Mouse (Mus musculus) layer of hippocampus, adult 8-10 months (tissue): ENCODE results near the gene 4930548H24Rik. TPM values are rescaled to one million over a fixed set of nuclear protein-coding genes. Genes with fewer than 3 reads are reported as not detected.
"Not testable (repeated sequence)": the region's sequence is repeated elsewhere in the genome, so short reads cannot be mapped to it uniquely, and the experiment has no call there.

Experiments
- DNase-seq, 2 experiments: peaks; one replicate each; pipeline ENCODE4 v3.0.0; 2022; ENCODE audit warnings: low spot score in 2 of 2
- total RNA-seq, 4 experiments: library from RNA; stranded (reverse); gene quantifications; 2 replicates each; pipeline ENCODE4 v1.2.4; 2022

The 4930548H24Rik gene
- total RNA-seq: under 1 TPM in 2 of 4 experiments, not detected in 2; 0.25 to 0.27 TPM

DNA sequence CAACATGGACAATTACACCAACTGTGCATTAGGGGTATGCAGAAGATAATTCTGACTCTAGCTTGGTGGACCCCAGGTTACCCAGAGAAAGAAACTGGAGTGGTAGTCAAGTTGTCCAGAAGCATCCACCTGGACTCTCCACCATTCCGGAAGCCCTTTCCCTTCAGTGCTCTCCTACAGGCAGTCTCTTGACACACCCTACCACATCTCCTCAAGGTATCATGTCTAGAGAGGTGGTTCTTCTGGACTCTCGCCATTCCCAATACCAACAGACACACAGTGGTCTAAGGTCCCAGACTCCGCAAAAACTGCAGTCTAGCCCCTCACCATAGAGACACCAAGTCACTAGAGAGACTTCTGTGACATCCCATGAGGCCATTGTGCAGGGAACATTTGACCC, at the start of gene 4930548H24Rik:
Gene 4930548H24Rik (plus strand): TSS at position 301 of the 400 bp plus-strand sequence.
- no peak for DNase-seq

DNA sequence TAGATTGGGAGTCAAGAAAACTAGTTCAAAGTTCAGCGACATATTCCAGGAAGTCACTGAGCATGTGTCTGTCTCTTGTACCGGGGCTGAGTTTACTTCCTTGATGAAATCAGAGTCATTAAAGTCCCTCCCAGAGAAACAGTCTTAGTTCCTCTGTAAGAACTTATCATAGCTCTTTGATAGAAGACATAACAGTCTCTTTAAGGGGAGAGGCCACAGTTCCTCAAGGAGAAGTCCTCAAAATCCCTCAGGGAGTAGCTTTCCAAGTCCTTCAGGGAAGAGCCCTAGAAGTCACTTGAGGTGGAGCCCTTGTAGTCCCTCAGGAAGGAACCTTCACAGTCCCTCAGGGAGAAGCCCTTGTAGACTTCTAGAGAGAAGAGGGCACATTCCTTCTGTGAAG, 34.2 kb upstream of the 4930548H24Rik start:
- no peak for DNase-seq

DNA sequence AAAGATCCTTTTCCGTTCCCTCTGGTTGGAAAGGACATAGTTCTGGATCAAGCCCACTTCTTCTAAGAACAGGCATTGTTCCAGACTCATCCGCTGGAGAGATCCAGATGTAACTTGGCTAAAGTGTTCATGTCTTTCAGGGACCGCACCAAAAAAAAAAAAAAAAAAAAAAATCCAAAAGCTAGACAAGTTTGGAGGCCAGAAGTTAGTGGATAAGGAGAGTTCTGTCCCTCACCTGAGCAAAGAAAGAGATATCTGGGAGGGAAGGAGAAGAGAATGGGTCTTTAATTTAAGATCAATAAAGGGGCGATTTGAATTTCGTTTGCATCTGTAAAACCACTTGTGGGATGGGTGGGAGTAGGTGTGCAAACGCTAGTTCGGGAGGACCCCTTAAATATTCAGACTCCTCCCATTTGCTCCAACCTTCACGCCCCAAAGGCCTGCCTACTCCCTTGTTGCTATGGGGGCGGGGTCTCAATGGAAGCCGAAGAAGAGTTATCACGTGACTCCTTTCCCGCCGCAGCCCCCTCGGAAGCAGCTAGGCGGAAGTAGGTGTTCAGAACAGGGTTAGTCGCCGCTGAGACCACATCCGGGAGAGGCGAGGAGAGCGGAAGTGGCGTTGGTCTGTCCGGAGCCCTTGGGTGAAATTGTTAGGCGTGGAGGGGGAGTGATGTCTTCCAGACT, 33.5 kb upstream of the 4930548H24Rik start, which contains the start of gene Zfp512:
Gene Zfp512 (plus strand): TSS at position 554 of the 684 bp plus-strand sequence.
- peak; percentile 91 to 95 for DNase-seq

DNA sequence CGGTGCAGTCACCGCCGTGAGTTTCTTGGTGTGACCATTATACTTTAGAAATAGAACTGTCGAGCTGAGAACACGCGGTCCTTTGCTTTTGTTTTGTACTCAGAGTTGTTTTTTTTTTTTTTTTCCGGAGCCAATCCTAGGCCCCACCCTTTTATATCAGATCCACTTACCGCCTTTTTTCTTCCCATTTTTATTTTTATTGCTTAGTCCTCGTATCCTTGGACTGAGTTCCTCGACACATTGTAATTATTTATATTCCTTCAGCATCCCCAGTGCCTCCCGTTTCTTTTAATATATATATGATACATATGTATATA, 33.0 kb upstream of the 4930548H24Rik start:
- no peak for DNase-seq

DNA sequence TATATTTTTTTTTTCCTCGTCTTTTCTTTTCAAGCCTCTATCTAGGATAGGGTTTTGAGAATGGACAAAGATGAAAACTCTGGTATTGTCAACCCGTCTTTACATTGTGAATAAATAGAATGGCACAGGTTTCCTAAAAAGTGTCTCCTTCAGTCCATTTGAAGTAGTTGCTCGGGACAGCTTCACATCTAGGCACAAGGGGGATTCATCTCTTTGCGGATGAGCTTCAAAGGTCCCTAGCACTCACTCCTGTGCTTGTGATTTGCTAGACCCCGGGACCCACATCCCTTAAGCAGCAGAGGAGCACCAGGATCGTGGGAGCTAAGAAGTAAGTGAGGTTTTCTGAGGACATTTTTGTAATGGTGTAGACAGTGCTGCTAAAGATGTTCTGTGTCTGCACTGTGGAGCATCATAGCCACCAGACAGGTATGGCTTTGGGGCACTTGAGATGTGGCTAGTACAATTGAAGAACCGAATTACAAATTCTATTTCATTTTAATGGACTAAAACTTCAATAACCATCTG, 32.6 kb upstream of the 4930548H24Rik start:
- no peak for DNase-seq

DNA sequence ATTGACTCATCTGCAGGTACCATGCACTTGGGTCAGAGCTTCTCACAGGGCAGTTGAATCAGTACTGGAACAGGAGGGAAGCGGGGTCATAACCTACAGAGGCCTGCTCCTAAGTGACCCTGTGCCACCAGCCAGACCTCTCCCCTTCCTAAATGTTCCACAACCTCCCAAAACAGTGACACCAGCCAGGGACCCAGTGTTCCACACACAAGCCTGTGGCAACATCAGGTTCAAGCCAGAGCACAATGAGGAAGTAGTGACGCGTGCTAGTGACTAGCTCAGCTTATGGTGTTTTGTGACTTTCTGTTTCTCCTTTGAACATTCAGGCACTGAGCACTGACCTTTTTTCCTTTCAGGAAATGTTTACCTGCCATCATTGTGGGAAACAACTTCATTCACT, 17.7 kb upstream of the 4930548H24Rik start:
- DNase-seq: no peak

DNA sequence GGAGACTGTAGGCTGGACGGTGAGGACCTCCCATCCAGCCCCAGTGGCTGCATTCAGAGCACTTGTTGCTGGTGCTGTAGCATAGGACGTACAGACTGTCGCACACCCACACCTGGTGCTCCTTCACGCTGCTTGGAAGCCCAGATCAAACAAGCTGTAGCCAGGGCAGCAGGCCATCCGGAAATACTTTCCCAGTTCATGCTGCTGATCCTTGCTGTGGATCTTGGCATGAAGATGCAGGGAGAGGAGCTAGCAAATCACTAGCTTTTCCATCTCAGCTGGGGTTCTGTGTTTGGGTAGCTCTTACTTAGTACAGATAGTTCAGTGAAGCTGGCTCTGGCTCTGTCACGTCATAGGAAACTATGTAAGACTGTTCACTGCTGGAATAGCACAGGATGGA, 15.8 kb upstream of the 4930548H24Rik start:
- DNase-seq: no peak

DNA sequence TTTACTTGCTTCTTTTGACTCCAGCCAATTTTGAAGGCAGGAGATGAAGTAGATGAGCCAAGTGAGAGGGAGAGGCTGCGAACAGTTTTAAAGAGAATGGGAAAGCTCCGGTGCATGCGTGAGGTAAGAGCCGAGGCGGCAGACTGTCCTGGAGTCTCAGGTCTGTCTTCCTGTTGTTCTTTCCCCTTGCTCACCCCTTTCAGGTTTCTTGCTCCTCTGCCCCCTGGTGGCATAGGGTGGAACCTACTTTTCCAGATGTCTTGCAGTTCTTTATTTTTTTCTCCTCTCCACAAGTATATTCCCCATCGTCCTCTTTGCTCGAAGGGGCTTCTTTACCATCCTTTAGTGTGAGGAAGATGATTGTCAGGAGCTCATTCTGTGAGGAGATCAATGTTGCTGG, 15.2 kb upstream of the 4930548H24Rik start:
- peak in 1 of 2 experiments; percentile 25 for DNase-seq

DNA sequence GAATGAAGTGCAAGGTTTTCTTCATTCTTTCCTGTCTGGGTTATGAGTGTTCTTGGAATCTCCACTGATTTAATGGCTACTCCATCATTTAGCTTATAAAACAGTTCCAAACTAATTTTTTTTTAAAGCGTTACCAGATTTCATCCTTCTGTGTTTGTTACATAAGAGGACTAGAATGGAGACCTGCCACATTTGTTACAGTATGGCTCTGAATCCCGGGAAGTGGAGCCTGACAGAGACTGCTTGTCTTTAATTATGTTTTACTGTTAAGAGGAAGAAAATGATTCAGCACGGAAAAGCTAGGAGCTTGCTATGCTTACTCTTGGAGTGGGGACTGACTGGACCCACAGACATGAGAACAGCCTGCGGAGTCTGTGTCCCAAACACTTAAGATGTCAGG, 5.0 kb upstream of the 4930548H24Rik start:
- no peak for DNase-seq

DNA sequence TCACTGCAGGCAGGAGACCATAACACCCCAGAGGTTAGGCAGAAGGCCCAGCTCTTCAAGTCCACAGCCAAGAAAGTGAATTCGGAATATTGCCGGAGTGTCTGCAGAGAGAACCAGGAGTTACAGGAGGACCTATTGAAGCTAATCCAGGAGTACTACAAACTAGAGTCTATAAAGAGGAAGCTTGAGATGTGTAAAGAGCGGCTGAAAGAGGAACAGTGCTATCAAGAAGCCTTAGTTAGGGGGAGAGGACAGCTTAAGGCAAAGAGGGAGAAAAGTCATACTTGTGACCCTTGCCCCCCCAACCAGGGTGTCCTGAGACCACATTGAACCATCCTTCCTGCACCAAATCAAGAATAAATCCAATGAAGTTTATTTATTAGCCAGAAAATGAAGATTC, 2.3 kb downstream of the 4930548H24Rik start:
- DNase-seq: no peak

DNA sequence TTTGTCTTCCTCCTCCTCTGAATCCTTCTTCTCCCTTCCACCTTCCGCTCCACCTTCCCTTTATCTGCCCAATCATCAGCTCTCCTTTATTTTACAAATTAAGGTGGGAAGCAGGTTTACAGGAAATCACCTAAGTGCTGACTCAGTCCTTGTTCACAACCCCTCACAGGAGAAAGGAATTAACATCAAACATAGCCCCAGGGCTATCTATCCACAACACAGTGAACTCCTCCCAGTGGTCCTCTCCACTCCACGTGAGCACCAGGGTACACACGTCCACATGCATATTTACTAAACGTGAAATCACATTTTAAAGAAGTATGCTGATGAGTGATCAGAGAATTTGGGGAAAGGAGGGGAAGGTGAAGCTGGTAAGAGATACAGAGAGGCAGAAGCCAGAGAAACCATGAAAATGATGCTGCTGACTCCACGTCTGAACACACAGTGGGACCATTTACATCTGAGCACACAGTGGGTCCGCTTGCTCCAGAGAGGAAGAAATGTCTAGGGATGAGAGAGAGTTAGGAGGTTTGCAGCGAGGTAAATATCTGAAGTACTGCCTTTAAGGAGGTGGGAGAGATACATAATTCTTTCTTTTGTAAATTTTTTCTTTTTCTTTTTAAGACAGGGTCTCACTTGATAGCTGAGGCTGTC, 3.7 kb downstream of the 4930548H24Rik start:
- DNase-seq: no peak

DNA sequence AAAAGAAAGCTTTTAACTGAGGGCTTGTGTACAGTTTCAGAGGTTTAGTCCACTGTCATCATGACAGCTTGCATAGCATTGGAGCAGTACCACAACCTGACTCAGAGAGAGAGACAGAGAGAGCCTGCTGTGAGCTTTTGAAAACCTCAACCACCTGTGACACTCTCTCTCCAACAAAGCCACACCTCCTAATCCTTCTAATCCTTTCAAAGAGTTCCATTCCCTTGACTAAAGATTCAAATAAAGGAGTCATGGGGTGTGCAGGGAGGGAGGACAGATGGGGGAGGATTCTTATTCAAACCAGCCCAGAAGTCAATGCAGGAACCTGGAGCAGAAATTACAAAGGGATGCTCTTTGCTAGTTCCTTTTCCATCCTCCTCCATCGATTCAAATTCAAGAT, 6.5 kb downstream of the 4930548H24Rik start:
- no peak for DNase-seq

DNA sequence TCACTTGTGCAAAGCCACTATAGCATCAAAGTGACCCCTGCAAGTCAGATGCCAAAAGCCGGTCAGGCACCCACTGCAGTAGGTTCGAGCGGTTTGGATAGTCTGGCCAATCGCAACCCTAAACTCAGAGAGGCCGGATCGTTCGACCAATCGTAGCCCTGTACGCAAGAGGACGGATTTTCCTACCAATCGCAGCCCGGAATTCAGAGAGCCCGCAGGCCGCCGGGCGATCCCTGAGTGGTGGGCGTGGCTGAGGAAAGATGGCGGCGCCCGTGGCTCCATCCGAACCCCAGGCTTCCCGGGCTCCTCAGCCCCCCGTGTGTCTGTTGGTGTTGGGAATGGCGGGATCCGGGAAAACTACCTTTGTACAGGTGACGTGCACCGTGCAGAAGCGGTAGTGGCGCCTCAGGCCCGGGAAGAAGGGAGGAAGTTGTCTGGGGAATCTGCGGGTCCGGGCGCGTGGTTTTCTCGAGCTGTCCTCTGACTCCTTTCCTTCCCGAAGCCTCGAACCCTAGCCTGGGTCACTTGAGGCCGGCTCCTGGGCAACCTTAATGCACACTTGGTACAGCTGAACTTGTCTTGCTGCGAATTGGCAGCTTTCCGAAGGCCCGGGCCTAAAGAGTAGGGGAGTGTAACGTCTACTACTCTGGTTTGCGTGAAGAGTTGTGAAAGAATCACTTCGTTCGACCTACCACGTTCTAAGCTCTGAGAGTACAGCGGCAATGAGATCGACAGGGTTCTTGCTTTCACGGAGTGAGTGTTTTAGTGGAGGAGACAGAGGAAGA, 9.2 kb downstream of the 4930548H24Rik start, which contains the start of gene Gpn1:
Gene Gpn1 (plus strand): TSS at position 229 of the 785 bp plus-strand sequence.
- peak; percentile 91 to 92 for DNase-seq

DNA sequence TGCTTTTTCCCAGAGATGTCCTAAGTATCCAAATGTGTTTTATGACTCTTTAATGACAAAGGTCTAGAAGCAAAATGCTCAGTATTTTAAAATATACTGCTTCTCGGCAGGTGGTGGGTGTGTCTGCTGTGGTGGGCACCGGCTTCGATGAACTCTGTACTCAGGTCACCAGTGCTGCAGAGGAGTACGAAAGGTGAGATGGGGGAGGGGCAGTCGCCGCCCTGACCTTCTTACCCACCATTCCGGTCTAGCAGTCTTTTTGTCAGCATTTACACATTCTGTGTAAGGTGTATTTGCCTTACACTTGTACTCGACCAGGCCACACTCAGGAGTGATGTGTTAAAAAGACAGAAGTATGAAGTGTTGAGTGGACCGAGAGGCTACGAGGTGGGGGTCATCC, 19.3 kb downstream of the 4930548H24Rik start:
- no peak for DNase-seq

DNA sequence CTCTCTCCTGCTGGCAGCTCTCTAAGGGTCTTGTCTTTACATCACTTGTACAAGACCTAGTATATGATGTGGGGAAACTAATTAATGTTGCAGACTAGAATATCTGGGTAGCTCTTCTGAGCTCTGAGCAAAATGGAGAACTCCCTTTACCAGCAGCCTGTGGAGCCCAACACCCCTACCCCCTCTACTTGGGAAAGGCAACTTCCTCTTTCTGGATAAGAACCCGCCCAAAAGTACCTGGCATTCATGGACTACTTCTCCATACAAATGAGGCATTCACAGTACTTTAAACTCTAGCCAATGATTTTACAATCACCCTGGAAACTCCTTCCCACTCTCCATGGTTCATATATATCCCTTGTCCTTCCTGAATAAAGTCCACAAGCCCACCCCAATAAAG, 26.9 kb downstream of the 4930548H24Rik start:
- no peak for DNase-seq

DNA sequence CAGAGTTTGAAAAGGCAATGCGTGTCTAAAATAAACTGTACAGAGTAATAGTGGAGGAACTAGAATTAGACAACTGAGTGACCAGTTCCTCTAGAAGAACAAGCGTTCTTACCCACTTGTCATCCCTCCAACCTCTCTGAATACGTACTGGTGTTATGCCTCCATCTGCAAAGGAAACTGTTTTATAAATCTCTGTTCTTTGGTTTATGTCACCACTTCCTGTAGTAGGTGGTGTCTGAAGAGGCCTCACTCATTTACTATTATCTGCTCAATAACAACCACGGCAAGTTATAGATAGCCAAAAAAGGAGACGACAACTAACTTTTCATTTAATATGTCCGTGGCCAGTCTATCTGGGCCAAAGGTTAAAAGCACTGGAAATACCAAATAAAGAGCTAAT, 35.0 kb downstream of the 4930548H24Rik start:
- DNase-seq: no peak

DNA sequence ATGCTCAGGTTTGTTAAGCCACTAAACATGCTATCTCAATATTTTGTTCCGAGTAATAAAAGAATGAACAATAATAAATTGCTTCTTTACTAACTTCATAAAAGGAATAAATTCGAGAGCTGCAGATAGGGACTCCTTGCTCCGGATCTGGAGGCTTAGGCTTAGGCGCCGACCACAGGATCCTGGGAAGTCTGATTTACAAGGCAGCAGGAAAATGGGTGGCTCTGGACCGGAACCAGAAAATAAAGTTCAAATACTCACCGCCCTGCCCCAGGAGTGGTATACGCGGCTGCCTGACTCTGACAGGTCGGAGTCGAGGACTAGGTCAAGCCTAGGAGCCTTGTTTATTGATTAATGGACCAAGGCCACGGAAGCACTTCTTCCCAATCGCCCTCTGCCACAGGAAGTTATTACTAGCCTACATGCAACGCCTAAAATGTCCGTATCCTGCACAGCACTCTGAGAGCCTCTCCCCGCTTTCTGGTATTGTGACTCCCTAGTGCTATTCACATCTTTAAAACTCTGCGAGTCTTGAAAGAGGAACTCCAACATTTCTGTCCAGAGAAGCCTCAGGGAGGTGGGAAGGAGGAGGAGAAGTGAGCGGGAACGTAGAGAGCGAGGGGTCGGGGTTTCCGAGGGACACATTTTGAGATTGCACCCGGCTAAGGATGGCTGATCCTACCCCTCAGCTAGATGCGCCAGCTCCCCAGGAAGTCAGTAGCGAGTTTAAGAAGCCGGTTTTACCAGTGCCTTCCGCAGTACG, 41.0 kb downstream of the 4930548H24Rik start, which contains the start of gene Slc4a1ap:
Gene Slc4a1ap (plus strand): TSS at position 642 of the 763 bp plus-strand sequence.
- DNase-seq: peak; percentile 48 to 78

DNA sequence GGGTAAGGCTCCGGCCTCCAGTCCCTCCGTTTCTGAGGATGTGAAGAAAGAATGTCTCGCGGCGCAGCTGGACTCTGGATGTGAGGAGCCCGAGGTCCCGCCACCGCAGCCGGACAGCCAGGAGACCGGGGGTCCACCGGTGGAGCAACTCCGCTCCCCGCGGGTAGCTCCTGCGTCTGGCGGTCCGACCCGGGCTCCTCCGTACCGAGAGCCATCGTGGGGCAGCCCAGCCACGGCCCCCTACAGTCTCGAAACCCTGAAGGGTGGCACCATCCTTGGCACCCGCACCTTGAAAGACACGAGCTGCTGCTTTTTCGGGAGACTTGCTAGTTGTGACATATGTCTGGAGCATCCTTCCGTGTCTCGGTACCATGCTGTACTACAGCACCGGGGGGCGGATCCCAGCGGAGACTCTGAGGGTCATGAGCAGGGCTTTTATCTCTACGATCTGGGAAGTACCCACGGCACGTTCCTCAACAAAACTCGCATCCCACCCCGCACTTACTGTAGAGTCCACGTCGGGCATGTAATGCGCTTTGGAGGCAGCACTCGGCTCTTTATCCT, 41.7 kb downstream of the 4930548H24Rik start:
- no peak for DNase-seq

DNA sequence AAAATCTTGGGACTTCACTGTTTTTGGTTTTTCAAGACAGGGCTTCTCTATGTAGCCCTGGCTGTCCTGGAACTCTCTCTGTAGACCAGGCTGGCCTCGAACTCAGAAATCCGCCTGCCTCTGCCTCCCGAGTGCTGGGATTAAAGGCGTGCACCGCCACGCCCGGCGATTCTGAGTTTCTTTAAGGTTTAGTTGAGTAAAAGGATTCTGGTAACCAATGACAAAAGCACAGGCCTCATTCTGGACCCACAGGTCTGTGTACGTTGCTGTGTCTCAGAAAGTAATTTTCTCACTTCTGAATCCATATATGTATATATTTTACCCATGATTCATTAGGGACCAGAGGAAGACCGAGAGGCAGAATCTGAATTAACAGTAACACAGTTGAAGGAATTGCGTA, 42.2 kb downstream of the 4930548H24Rik start, which contains the start of gene Supt7l:
Gene Supt7l (minus strand): TSS at position 101 of the 400 bp plus-strand sequence.
- DNase-seq: not testable (repeated sequence)

DNA sequence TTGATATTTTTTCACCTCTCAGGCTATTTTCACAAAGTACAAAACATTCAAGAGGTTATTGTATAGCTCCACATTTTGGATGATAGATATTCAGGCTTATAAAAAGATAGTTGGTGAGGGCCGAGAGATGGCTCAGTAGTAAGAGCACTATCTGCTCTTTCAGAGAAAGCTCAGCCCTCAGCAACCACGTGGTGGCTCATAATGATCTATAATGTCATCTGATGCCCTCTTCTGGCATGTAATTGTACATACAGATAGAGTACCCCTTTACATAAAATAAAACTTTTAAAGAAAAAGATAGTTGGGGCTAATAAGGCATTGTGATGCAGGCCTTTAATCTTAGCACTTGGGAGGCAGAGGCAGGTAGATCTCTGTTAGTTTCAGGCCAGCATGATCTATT, 43.0 kb downstream of the 4930548H24Rik start:
- DNase-seq: no peak

DNA sequence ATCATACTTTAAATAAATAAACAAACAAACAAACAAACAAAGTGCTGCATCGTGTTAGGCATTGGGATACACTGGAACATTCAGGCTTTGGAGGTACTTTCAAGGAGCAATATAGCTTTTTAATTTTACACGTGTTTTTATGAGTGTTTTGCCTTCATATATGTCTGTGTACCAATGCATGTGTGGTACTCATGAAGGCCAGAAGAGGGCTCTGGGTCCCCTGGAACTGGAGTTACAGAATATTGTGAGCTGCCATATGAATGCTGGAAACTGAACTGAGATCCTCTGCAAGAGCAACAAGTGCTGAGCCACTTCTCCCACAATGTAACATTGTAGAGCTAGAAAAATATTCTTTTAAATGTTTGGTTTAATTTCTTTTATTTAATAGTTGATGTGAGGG, 49.7 kb downstream of the 4930548H24Rik start:
- no peak for DNase-seq
